Mouse (Mus musculus) limb, embryonic 12.5 days (tissue): ENCODE measurements around the gene Cldn34b3. TPM values are rescaled to one million over a fixed set of nuclear protein-coding genes. Genes with fewer than 3 reads are reported as not detected.
"Not testable (repeated sequence)": the region's sequence is repeated elsewhere in the genome, so short reads cannot be mapped to it uniquely, and the experiment has no call there.

ENCODE experiments used
- ATAC-seq: fragments of 200-750 bp; cut with Nextera tagmentation; 2 replicates; pipeline ENCODE4 v1.8.0; 2017; ENCODE audit warnings: low read depth, moderate TSS enrichment; ENCODE audit not compliant: insufficient number of reproducible peaks, insufficient read depth, low FRiP score, low TSS enrichment
- H3K27ac ChIP-seq: fragments of 300-500 bp; sonication (generic); 2 replicates; pipeline ENCODE4 v1.5.1; 2016; ENCODE audit warnings: mild to moderate bottlenecking, moderate library complexity
- H3K27me3 ChIP-seq: fragments of 300-500 bp; sonication (generic); 2 replicates; pipeline ENCODE4 v1.6.1; 2016; ENCODE audit warnings: mild to moderate bottlenecking, moderate library complexity
- H3K36me3 ChIP-seq: fragments of 300-500 bp; sonication (generic); 2 replicates; pipeline ENCODE4 v1.6.1; 2016; ENCODE audit warnings: mild to moderate bottlenecking, moderate library complexity
- H3K4me1 ChIP-seq: fragments of 300-500 bp; sonication (generic); replicated peaks from 2 replicates; pipeline ENCODE4 v1.6.1; 2016
- H3K4me2 ChIP-seq: fragments of 300-500 bp; sonication (generic); 2 replicates; pipeline ENCODE4 v1.6.1; 2016; ENCODE audit warnings: mild to moderate bottlenecking, moderate library complexity
- H3K4me3 ChIP-seq: fragments of 300-500 bp; sonication (generic); replicated peaks from 2 replicates; pipeline ENCODE4 v1.5.1; 2016; ENCODE audit warnings: mild to moderate bottlenecking
- H3K9ac ChIP-seq: fragments of 300-500 bp; sonication (generic); replicated peaks from 2 replicates; pipeline ENCODE4 v1.6.1; 2016; ENCODE audit warnings: mild to moderate bottlenecking, moderate library complexity
- H3K9me3 ChIP-seq: fragments of 300-500 bp; sonication (generic); 2 replicates; pipeline ENCODE4 v1.6.1; 2016; ENCODE audit warnings: mild to moderate bottlenecking, moderate library complexity
- WGBS: fragments of 180-500 bp; shearing (Covaris S2); methylation state at CpG from one replicate; pipeline ENCODE4 v1.1.7; 2016; 5-methylcytosine and 5-hydroxymethylcytosine counted together
- polyA plus RNA-seq: library from polyadenylated mRNA; unstranded; fragments of >200 nt; fragmentation: Nextera tagmentation; extraction: Ambion mirVana; gene quantifications from 2 replicates; pipeline ENCODE4 v1.2.1, GENCODE M21; 2016

Gene Cldn34b3
- not detected in 2 replicates for polyA plus RNA-seq

- 84% methylated on average over 1 of the region's 1 CpGs for WGBS
- H3K4me1 ChIP-seq, result not testable (repeated sequence)
Observed at GRCm38 (mm10) chrX:76264004-76264403, at the start of gene Cldn34b3. TSS of gene Cldn34b3 (plus strand) at chrX:76264304.

More at GRCm38 (mm10) chrX:76264004-76264403, at the start of gene Cldn34b3:
- ATAC-seq, H3K9ac ChIP-seq, H3K4me2 ChIP-seq, H3K27ac ChIP-seq, H3K27me3 ChIP-seq, H3K4me3 ChIP-seq, H3K9me3 ChIP-seq, H3K36me3 ChIP-seq: not testable (repeated sequence)

Other genes with a start within 250 kb of the Cldn34b3 start
- gene Cldn34b4, start 129.0 kb downstream of the Cldn34b3 start, polyA plus RNA-seq, result not detected in 2 replicates